Mouse (Mus musculus): ENCODE data around the gene Msi2. TPM values are rescaled to one million over a fixed set of nuclear protein-coding genes. Genes with fewer than 3 reads are reported as not detected.

Msi2 gene
- polyA plus RNA-seq, 1 experiment: 14.4 TPM

- peaks cover 75% of the 10 kb centered on the region for H3K36me3 ChIP-seq (replicated peaks; ENCODE audit: low read length)
- no peak for TF ChIP-seq FLI1 (IDR thresholded peaks at IDR 0.05; ENCODE audit: low read length)
- no peak for TF ChIP-seq GATA1 (IDR thresholded peaks at IDR 0.05; ENCODE audit: borderline replicate concordance, low read length)
- H3K9me3 ChIP-seq: peaks cover 4% of the 10 kb centered on the region
- H3K27me3 ChIP-seq (replicated peaks): no peaks in the 10 kb centered on the region
- H3K4me3 ChIP-seq (replicated peaks): no peak overlapping the region
- H3K4me1 ChIP-seq: peaks cover 11% of the 10 kb centered on the region
Measured at GRCm38 (mm10) chr11:88389530-88389929, 328.8 kb downstream of the Msi2 start.

DNA sequence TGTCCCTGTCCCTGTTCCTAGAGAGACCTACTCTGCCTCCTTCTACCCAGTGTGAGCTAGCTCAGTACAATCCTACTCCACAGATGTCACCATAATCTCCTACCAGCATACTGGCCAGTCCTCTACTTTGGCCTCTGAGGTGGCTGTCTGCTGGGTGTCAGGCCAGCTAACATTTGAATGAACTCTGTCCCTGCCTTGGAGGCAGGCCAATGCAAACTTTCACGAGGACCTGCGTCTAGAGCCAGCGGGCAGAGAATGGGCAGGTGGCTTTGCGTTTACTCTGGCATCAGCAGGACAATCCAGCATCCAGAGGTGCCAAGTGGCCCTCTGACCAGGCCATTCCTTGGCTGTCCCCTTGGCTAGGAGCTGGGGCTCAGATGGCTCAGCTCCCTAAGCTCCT, 331.4 kb downstream of the Msi2 start:
- peaks cover 12% of the 10 kb centered on the region for H3K4me1 ChIP-seq
- H3K9me3 ChIP-seq: peaks cover 4% of the 10 kb centered on the region
- no peak overlapping the region for H3K4me3 ChIP-seq (replicated peaks)
- H3K27me3 ChIP-seq (replicated peaks): no peaks in the 10 kb centered on the region
- H3K36me3 ChIP-seq (replicated peaks; ENCODE audit: low read length): peaks cover 73% of the 10 kb centered on the region
- TF ChIP-seq GATA1 (IDR thresholded peaks at IDR 0.05; ENCODE audit: borderline replicate concordance, low read length) (no peak), FLI1 (IDR thresholded peaks at IDR 0.05; ENCODE audit: low read length) (no peak)

GRCm38 (mm10) chr11:88382449-88382848, 335.9 kb downstream of the Msi2 start:
- H3K36me3 ChIP-seq (replicated peaks; ENCODE audit: low read length): peaks cover 78% of the 10 kb centered on the region
- no peak for TF ChIP-seq FLI1 (IDR thresholded peaks at IDR 0.05; ENCODE audit: low read length)
- no peak for TF ChIP-seq GATA1 (IDR thresholded peaks at IDR 0.05; ENCODE audit: borderline replicate concordance, low read length)
- no peaks in the 10 kb centered on the region for H3K9me3 ChIP-seq
- peaks cover 15% of the 10 kb centered on the region for H3K4me1 ChIP-seq
- H3K27me3 ChIP-seq (replicated peaks): no peaks in the 10 kb centered on the region
- no peak overlapping the region for H3K4me3 ChIP-seq (replicated peaks)

DNA sequence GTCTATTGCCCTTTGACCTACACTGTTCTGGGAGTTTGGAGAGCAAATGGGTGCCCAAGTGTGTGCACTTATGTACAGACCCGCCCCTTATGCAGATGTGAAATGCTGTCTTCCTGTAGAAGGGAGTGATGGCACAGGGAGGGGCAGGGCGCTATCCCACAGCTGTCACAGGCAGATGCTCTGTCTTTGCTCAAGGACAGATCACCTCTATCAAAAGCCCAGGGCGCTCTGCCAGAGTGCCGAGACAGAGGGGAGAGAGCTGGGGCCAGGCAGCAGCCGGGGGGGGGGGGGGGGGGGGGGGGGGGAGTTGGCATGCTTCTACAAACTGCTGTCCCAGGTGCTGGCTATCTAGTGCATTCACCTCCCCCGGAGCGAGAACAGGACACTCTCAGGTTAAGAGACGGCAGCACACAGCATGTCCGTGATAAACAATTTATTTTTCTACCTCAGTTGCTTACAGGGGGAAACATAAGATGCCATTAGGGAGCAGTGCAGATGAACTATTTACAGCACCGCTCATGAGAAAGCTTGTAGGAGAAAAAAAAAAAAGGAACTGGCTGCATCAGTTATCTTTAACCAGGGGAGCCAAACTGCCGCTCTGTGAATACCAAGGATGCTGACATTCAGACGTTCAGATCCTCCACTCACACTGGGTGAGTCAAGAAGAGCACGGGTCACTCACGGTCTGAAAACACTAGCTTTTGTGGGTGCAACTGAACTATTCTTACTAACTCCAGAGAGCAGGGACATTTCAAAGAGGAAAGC, 337.0 kb downstream of the Msi2 start:
- TF ChIP-seq GATA1 (IDR thresholded peaks at IDR 0.05; ENCODE audit: borderline replicate concordance, low read length) (no peak), FLI1 (IDR thresholded peaks at IDR 0.05; ENCODE audit: low read length) (no peak)
- no peak overlapping the region for H3K4me3 ChIP-seq (replicated peaks)
- peaks cover 19% of the 10 kb centered on the region for H3K4me1 ChIP-seq
- H3K9me3 ChIP-seq: no peaks in the 10 kb centered on the region
- no peaks in the 10 kb centered on the region for H3K27me3 ChIP-seq (replicated peaks)
- H3K36me3 ChIP-seq (replicated peaks; ENCODE audit: low read length): peaks cover 77% of the 10 kb centered on the region

DNA sequence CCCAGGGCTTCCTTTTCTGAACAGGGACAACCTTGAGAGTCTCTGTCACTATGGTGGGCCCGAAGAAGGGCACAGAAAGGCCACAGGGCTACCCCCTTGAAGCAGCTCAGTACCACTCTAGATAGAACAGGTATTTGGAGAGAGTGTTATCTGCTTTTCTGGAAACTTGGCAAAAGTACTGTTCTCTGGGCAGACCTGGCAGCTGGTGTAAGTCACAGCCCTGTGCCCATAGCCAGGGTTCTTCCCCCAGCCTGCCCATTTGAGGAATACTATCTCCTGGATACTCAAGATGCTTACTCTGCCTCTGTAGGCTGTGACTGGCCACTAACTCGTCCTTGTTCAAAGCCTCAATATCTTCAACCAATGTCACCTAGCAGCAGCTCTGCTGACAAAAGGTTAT, 338.7 kb downstream of the Msi2 start:
- no peaks in the 10 kb centered on the region for H3K9me3 ChIP-seq
- peaks cover 65% of the 10 kb centered on the region for H3K36me3 ChIP-seq (replicated peaks; ENCODE audit: low read length)
- peaks cover 19% of the 10 kb centered on the region for H3K4me1 ChIP-seq
- H3K27me3 ChIP-seq (replicated peaks): no peaks in the 10 kb centered on the region
- H3K4me3 ChIP-seq (replicated peaks): no peak overlapping the region
- TF ChIP-seq FLI1 (IDR thresholded peaks at IDR 0.05; ENCODE audit: low read length) (no peak), GATA1 (IDR thresholded peaks at IDR 0.05; ENCODE audit: borderline replicate concordance, low read length) (no peak)

- H3K4me1 ChIP-seq: peaks cover 19% of the 10 kb centered on the region
- TF ChIP-seq GATA1 (IDR thresholded peaks at IDR 0.05; ENCODE audit: borderline replicate concordance, low read length): no peak
- no peak for TF ChIP-seq FLI1 (IDR thresholded peaks at IDR 0.05; ENCODE audit: low read length)
- H3K36me3 ChIP-seq (replicated peaks; ENCODE audit: low read length): peaks cover 62% of the 10 kb centered on the region
- H3K4me3 ChIP-seq (replicated peaks): no peak overlapping the region
- no peaks in the 10 kb centered on the region for H3K9me3 ChIP-seq
- H3K27me3 ChIP-seq (replicated peaks): no peaks in the 10 kb centered on the region
Measured at GRCm38 (mm10) chr11:88378686-88379339, 339.5 kb downstream of the Msi2 start.

DNA sequence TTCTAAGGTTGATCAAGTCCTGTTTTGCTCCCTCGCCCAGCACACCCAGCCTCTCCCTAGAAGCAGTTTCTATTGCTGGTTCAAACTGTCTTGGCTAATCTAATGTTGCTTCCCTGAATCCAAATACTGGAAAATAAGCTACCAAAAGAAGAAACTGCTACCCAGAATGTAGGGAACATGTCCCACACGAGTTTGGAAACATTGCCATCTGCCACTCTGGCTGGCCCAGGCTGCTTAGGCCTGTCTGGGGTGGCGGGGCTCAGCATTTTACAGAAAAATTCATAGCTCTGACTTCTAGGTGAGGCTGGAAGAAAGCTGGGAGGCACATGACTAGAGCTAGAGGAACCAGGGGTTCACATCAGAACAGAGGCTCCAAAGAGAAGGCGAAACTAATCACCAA, 345.7 kb downstream of the Msi2 start:
- H3K4me3 ChIP-seq (replicated peaks): no peak overlapping the region
- H3K9me3 ChIP-seq: no peaks in the 10 kb centered on the region
- no peaks in the 10 kb centered on the region for H3K27me3 ChIP-seq (replicated peaks)
- peaks cover 37% of the 10 kb centered on the region for H3K4me1 ChIP-seq
- TF ChIP-seq FLI1 (IDR thresholded peaks at IDR 0.05; ENCODE audit: low read length) (no peak), GATA1 (IDR thresholded peaks at IDR 0.05; ENCODE audit: borderline replicate concordance, low read length) (no peak)
- peaks cover 42% of the 10 kb centered on the region for H3K36me3 ChIP-seq (replicated peaks; ENCODE audit: low read length)

DNA sequence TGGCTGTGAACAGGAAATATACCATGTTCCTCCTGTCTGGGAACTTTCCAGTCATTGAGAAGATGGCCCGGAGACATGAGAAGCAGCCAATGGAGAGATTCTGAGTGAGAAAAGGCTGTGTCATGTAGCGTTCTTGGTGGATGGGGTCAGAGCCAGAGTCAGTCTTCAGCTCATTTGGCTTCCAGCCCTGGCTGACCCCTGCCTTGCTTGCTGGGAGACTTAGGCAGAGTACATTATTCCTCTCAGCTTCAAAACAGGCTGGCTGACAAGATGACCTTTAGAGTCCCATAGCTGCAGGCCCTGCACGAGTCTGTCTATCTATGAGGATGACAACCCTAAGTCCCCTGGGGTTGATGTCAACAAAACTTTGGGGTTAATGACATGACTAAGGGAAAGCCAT, 348.4 kb downstream of the Msi2 start:
- H3K4me3 ChIP-seq (replicated peaks): no peak overlapping the region
- H3K4me1 ChIP-seq: peaks cover 40% of the 10 kb centered on the region
- TF ChIP-seq FLI1 (IDR thresholded peaks at IDR 0.05; ENCODE audit: low read length) (no peak), GATA1 (IDR thresholded peaks at IDR 0.05; ENCODE audit: borderline replicate concordance, low read length) (no peak)
- H3K36me3 ChIP-seq (replicated peaks; ENCODE audit: low read length): peaks cover 49% of the 10 kb centered on the region
- no peaks in the 10 kb centered on the region for H3K27me3 ChIP-seq (replicated peaks)
- no peaks in the 10 kb centered on the region for H3K9me3 ChIP-seq

DNA sequence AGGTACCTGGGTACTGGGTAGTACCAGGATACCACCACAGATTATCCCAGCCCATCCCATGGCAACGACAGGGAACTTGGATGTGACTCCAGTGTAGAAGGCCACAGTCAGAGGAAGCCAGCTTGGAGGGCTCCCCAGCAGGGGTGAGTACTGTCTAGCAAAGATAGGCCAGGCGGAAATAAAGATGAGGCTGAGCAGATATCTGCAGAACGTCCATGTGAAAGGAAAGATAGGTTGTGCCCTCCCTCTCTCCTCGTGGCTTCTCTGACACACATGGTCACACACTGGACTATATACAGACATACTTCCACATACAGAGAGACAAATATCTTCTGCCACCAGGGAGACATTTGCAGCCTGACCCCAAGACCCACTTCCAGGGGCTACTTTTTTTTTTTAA, 350.8 kb downstream of the Msi2 start:
- TF ChIP-seq GATA1 (IDR thresholded peaks at IDR 0.05; ENCODE audit: borderline replicate concordance, low read length) (no peak), FLI1 (IDR thresholded peaks at IDR 0.05; ENCODE audit: low read length) (no peak)
- H3K27me3 ChIP-seq (replicated peaks): no peaks in the 10 kb centered on the region
- peaks cover 40% of the 10 kb centered on the region for H3K4me1 ChIP-seq
- H3K4me3 ChIP-seq (replicated peaks): no peak overlapping the region
- no peaks in the 10 kb centered on the region for H3K9me3 ChIP-seq
- H3K36me3 ChIP-seq (replicated peaks; ENCODE audit: low read length): peaks cover 66% of the 10 kb centered on the region

DNA sequence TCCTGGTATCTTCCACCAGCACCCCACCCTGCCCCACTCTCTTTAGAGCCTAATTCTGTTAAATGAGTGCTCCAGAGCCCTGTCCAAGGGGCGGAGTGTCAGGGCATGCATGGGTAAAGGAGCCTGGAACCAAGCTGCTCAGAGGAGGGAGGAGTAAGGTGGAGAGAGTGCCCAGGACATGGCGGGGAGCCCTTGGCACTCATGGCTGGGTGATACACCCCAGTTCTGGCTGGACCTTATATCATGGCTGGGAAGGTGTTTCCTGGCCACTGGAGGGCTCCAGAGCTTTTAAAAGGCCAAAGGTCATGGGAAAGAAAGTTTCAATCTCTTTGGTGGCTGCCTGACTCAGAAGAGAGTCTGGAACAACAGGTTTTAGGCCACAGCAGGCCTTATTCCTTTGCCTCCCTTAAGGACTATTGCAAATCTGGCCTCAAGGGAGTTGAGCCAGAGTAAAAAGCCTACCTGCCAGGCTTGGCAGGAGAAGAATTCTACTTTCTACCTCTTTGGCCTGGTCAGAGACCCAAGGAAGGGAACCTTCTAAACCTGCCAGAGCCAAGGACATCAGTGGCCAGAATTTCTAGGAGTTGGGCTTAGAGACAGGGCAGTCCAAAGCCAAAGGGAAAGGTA, 352.3 kb downstream of the Msi2 start:
- peaks cover 42% of the 10 kb centered on the region for H3K4me1 ChIP-seq
- H3K36me3 ChIP-seq (replicated peaks; ENCODE audit: low read length): peaks cover 75% of the 10 kb centered on the region
- TF ChIP-seq GATA1 (IDR thresholded peaks at IDR 0.05; ENCODE audit: borderline replicate concordance, low read length) (no peak), FLI1 (IDR thresholded peaks at IDR 0.05; ENCODE audit: low read length) (no peak)
- H3K4me3 ChIP-seq (replicated peaks): no peak overlapping the region
- H3K9me3 ChIP-seq: no peaks in the 10 kb centered on the region
- no peaks in the 10 kb centered on the region for H3K27me3 ChIP-seq (replicated peaks)
